Mouse (Mus musculus) neural tube, embryonic 12.5 days (tissue): ENCODE results near the gene Scnn1a. TPM values are rescaled to one million over a fixed set of nuclear protein-coding genes. Genes with fewer than 3 reads are reported as not detected.

Source experiments
- ATAC-seq: fragments of 200-750 bp; cut with Nextera tagmentation; 2 replicates; pipeline ENCODE4 v1.8.0; 2017; ENCODE audit warnings: low read depth, mild to moderate bottlenecking, moderate TSS enrichment, moderate library complexity; ENCODE audit not compliant: low FRiP score
- H3K27ac ChIP-seq: fragments of 300-500 bp; sonication (generic); 2 replicates; pipeline ENCODE4 v1.5.1; 2016
- H3K27me3 ChIP-seq: fragments of 300-500 bp; sonication (generic); replicated peaks from 2 replicates; pipeline ENCODE4 v1.6.1; 2016; ENCODE audit warnings: mild to moderate bottlenecking
- H3K36me3 ChIP-seq: fragments of 300-500 bp; sonication (generic); 2 replicates; pipeline ENCODE4 v1.6.1; 2016; ENCODE audit warnings: mild to moderate bottlenecking
- H3K4me1 ChIP-seq: fragments of 300-500 bp; sonication (generic); 2 replicates; pipeline ENCODE4 v1.6.1; 2016
- H3K4me2 ChIP-seq: fragments of 300-500 bp; sonication (generic); replicated peaks from 2 replicates; pipeline ENCODE4 v1.6.1; 2016; ENCODE audit warnings: mild to moderate bottlenecking
- H3K4me3 ChIP-seq: fragments of 300-500 bp; sonication (generic); 2 replicates; pipeline ENCODE4 v1.5.1; 2016
- H3K9ac ChIP-seq: fragments of 300-500 bp; sonication (generic); 2 replicates; pipeline ENCODE4 v1.6.1; 2016; ENCODE audit warnings: mild to moderate bottlenecking
- H3K9me3 ChIP-seq: fragments of 300-500 bp; sonication (generic); 2 replicates; pipeline ENCODE4 v1.6.1; 2016; ENCODE audit warnings: mild to moderate bottlenecking
- WGBS: fragments of 180-500 bp; shearing (Covaris S2); methylation state at CpG from one replicate; pipeline ENCODE4 v1.1.7; 2016; 5-methylcytosine and 5-hydroxymethylcytosine counted together
- polyA plus RNA-seq: library from polyadenylated mRNA; unstranded; fragments of >200 nt; fragmentation: Nextera tagmentation; extraction: Ambion mirVana; gene quantifications from 2 replicates; pipeline ENCODE4 v1.2.1, GENCODE M21; 2016

The Scnn1a gene
- polyA plus RNA-seq, 1 experiment from 2014 or later, result 0.13 TPM

GRCm38 (mm10) chr6:125367758-125368371 lies 47.4 kb downstream of the Scnn1a start:
- Histone ChIP-seq H3K9me3 (no peaks in the 10 kb centered on the region), H3K27me3 (peaks cover 28% of the 10 kb centered on the region), H3K4me1 (0 out of 2 replicates have a peak, but pooled peaks cover 6% of the 10 kb centered on the region), H3K9ac (no peak overlapping the region), H3K4me2 (no peak overlapping the region), H3K36me3 (no peaks in the 10 kb centered on the region), H3K4me3 (no peak overlapping the region), H3K27ac (no peak overlapping the region)
- 59% methylated on average over 4 of the region's 4 CpGs for WGBS
- no peak for ATAC-seq

- no peak overlapping the region for H3K4me2 ChIP-seq
- H3K9ac ChIP-seq, result no peak overlapping the region
- no peak for ATAC-seq
- no peak overlapping the region for H3K27ac ChIP-seq
- H3K36me3 ChIP-seq, result no peaks in the 10 kb centered on the region
- H3K4me1 ChIP-seq, result peaks cover 13% of the 10 kb centered on the region
- H3K4me3 ChIP-seq, result no peak overlapping the region
- WGBS, result 48% methylated on average over 6 of the region's 6 CpGs
- H3K27me3 ChIP-seq, result peaks cover 56% of the 10 kb centered on the region
- no peaks in the 10 kb centered on the region for H3K9me3 ChIP-seq
Measured at GRCm38 (mm10) chr6:125377042-125377441, 56.6 kb downstream of the Scnn1a start.

GRCm38 (mm10) chr6:125377582-125378451 lies 57.4 kb downstream of the Scnn1a start:
- Histone ChIP-seq H3K4me3 (no peak overlapping the region), H3K9me3 (no peaks in the 10 kb centered on the region), H3K4me1 (peaks cover 13% of the 10 kb centered on the region), H3K9ac (no peak overlapping the region), H3K27ac (no peak overlapping the region), H3K4me2 (0 out of 2 replicates have a peak overlapping the region, but pooled peaks have one; percentile 10), H3K27me3 (peaks cover 61% of the 10 kb centered on the region), H3K36me3 (no peaks in the 10 kb centered on the region)
- 35% methylated on average over 16 of the region's 16 CpGs for WGBS
- no peak for ATAC-seq

GRCm38 (mm10) chr6:125378621-125379020 lies 58.2 kb downstream of the Scnn1a start:
- ATAC-seq, result no peak
- Histone ChIP-seq H3K27ac (no peak overlapping the region), H3K4me2 (0 out of 2 replicates have a peak overlapping the region, but pooled peaks have one; percentile 10), H3K36me3 (no peaks in the 10 kb centered on the region), H3K9ac (no peak overlapping the region), H3K4me1 (peaks cover 13% of the 10 kb centered on the region), H3K27me3 (peaks cover 64% of the 10 kb centered on the region), H3K4me3 (no peak overlapping the region), H3K9me3 (no peaks in the 10 kb centered on the region)
- WGBS, result 12% methylated on average over 6 of the region's 6 CpGs

- Histone ChIP-seq H3K27ac (no peak overlapping the region), H3K27me3 (peaks cover 64% of the 10 kb centered on the region), H3K9me3 (no peaks in the 10 kb centered on the region), H3K36me3 (no peaks in the 10 kb centered on the region), H3K9ac (no peak overlapping the region), H3K4me3 (peak overlapping the region; percentile 25; the same call in 1 of the 2 replicates), H3K4me2 (peak overlapping the region; percentile 58), H3K4me1 (peaks cover 13% of the 10 kb centered on the region)
- ATAC-seq, result no peak
- WGBS, result 2% methylated on average over 9 of the region's 9 CpGs
Measured at GRCm38 (mm10) chr6:125379781-125380180, 59.3 kb downstream of the Scnn1a start.

DNA sequence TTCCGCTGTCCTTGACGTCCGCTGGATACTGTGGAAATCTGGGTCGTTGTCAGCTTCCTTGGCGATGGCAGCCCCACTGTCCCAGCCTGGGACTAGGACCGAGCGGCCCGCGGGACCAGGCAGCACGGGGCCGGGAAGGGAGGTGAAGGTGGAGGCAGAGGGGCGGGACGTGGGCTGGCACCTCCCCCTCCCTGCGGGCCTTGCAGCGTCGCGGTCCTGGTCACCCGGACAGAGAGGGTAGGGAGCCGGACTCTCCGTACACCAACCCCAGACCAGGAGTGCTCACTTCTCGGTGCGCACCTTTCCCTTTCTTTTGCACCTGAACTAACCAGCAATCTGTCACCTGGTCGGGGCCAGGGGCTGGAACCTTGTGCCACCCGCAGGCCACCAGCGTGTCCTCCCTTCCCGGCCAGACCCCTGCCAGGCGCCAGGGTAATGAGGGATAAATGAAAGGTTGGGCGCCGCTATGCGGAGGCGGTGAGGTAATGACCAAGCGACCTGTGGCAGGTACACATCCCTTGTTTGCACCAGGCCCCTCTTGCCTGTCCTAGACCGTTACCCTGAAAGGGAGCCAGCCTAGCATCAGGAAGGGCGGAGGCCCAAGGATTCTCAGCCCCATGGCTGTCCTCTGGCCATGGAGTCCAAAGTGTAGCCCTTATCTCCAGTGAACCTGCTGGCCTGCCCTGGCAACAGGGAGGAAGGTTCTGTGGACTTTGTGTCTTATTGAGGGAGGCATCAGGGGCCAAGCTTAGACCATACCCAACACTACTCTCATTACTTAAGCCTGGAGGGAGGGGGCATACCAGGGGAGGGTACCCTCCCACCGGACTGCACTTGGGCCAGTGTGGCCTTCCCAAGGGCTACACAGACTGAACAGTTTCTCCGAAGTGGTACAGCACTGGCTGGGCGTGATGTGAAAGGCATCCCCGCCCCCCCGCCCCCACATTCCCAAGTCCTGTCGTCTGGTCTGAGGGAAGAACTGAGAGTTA lies 60.2 kb downstream of the Scnn1a start, which contains the start of gene Plekhg6:
Plekhg6 (minus strand) TSS at position 422 of the 989 bp plus-strand sequence.
- Histone ChIP-seq H3K4me2 (peak within 1 kb of the TSS; percentile 58), H3K27me3 (peaks cover 64% of the 10 kb centered on the region), H3K27ac (no peak within 1 kb of the TSS), H3K9ac (0 out of 2 replicates have a peak within 1 kb of the TSS, but pooled peaks have one; percentile 13), H3K4me1 (peaks cover 13% of the 10 kb centered on the region), H3K9me3 (no peaks in the 10 kb centered on the region), H3K36me3 (no peaks in the 10 kb centered on the region), H3K4me3 (peak within 1 kb of the TSS; percentile 25)
- peak; percentile 29 for ATAC-seq
- 10% methylated on average over 40 of the region's 40 CpGs for WGBS

DNA sequence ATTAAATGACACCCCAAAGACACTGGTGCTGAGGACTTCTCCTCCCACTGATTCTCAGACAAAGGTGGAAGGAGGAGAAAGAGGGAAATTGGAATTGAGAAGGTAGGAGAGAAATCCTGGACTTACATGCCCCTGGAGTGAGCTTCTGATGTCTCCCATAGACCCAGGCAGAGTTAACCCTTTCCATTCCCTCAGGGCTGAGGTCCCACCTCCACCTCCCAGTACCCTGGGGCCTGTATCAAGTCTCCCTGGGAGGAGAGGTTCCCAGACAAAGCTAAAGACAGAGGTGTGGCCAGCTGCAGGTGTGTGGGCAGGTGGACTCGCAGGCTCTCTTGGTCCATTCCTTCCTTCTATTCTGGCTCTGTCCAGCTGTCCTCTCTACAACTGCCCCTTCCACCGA lies 61.6 kb downstream of the Scnn1a start:
- WGBS, result 64% methylated on average over 2 of the region's 2 CpGs
- Histone ChIP-seq H3K27ac (no peak overlapping the region), H3K36me3 (no peaks in the 10 kb centered on the region), H3K4me3 (no peak overlapping the region), H3K9me3 (no peaks in the 10 kb centered on the region), H3K4me1 (peaks cover 12% of the 10 kb centered on the region), H3K4me2 (no peak overlapping the region), H3K27me3 (peaks cover 62% of the 10 kb centered on the region), H3K9ac (no peak overlapping the region)
- ATAC-seq, result no peak

DNA sequence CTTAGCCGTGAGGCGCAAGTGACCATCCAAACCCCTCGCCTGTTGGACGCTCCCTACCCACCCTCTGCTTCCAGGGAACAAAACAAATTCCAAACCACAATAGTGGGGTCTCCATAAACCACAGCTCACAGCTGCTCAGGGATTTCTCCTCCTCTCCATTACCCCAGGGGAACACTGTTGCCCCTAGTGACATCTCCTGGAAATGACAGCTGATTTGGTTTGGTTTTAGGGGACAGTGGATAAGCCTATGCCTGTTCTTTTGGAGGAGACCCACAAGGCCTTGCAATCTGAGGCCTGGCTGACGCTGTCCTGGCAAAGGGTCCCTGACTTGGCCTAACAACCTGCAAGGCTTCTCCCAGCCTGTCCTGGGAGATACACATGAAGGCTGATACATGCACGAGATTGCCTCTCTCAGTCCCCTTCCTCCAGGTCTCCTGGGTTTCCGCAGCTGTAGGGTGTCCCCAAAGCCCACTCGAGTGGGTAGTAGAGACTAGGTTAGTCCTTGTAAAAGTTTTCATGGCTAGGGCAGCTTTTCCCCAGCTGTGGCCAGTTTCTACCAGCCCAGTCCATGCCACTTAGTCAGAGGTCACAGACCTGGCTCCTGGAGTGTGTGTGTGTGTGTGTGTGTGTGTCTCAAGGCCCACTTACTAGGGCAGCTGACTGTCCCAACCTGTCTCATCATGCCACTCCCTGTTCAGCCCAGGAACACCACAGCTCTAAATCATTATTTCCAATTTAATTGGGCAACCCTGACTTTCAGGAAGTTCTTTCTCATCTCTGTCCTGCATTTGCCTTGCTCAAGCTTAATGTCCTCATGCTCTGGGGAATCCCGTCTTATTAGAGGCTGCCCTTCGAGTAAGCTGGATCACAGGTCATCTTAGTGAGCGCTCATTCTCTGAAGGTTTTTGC lies 64.9 kb downstream of the Scnn1a start:
- Histone ChIP-seq H3K27ac (no peak overlapping the region), H3K4me2 (no peak overlapping the region), H3K4me3 (no peak overlapping the region), H3K9me3 (no peaks in the 10 kb centered on the region), H3K4me1 (peaks cover 4% of the 10 kb centered on the region), H3K27me3 (peaks cover 30% of the 10 kb centered on the region), H3K9ac (no peak overlapping the region), H3K36me3 (no peaks in the 10 kb centered on the region)
- ATAC-seq, result 0 out of 2 replicates have a peak, but pooled peaks have one; percentile 14
- 57% methylated on average over 11 of the region's 11 CpGs for WGBS

DNA sequence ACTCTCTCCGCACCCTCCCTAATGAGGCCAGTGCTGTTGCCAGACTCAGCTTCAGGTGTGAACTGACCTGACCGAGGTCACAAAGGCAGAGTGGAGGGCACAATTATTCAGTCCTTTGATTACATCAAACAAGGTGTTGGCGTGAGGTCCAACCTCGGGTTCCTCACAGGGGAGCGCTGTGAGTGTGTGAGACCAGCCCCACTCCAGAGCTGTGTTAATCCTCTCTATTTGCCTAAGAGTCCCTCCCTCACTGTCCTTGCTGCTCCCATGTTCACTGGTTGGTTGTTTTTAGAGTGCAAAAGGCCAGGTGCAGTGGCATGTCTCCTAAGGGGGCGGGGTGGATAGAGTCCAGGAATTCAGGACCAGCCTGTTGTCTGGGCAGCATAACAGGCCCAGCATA lies 65.6 kb downstream of the Scnn1a start:
- no peak overlapping the region for H3K27ac ChIP-seq
- no peak overlapping the region for H3K4me3 ChIP-seq
- no peaks in the 10 kb centered on the region for H3K4me1 ChIP-seq
- peaks cover 22% of the 10 kb centered on the region for H3K27me3 ChIP-seq
- H3K9me3 ChIP-seq, result no peaks in the 10 kb centered on the region
- WGBS, result 80% methylated on average over 6 of the region's 6 CpGs
- no peak overlapping the region for H3K4me2 ChIP-seq
- no peak for ATAC-seq
- no peak overlapping the region for H3K9ac ChIP-seq
- no peaks in the 10 kb centered on the region for H3K36me3 ChIP-seq

GRCm38 (mm10) chr6:125389853-125390252 lies 69.4 kb downstream of the Scnn1a start:
- 82% methylated on average over 5 of the region's 5 CpGs for WGBS

More at GRCm38 (mm10) chr6:125389853-125390252, 69.4 kb downstream of the Scnn1a start:
- Histone ChIP-seq H3K27ac (no peak overlapping the region), H3K4me1 (no peaks in the 10 kb centered on the region), H3K36me3 (no peaks in the 10 kb centered on the region), H3K4me2 (no peak overlapping the region), H3K4me3 (no peak overlapping the region), H3K9ac (no peak overlapping the region), H3K9me3 (no peaks in the 10 kb centered on the region), H3K27me3 (no peaks in the 10 kb centered on the region)
- ATAC-seq, result no peak
